Mouse (Mus musculus): ENCODE results near the gene Fah.
A peak's percentile ranks its signal among the peaks of the same experiment; 100 is the strongest.

Gene Fah

DNA sequence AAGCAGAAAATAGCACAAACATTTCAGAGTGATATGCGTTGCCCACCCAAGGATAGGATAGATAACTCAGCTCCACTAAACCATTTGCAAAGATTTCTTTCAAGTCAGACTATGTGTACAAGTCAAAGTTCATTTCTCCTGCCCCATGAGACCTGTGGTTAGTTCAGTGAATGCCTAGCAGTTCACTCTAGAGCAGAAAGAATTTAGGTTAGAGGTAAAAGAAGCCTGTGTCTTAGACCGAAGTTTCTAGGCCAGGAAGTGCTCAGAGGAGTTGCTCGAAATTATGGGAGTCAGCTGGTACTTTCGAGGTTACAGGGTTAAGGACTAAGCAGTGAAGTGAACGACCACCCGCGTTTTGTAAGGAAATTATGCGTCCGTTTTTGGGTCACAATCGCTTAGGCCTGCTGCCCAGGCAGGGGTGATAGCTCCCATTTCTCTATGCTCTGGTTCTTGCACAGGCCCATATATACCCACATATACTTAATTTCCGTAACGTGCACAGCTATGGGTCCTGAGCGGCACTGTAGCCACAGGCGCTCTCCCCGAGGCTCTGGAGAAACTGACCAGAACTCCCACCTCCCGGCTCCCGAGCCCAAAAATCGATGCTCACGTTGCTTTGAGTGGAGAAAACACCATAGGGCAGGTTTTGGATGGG, 1.4 kb downstream of the Fah start:
- TF ChIP-seq NANOG (IDR thresholded peaks at IDR 0.05; ENCODE audit: borderline replicate concordance, low read length) = no peak
- no peak for TF ChIP-seq POU5F1 (IDR thresholded peaks at IDR 0.05; ENCODE audit: borderline replicate concordance, low read length)
- no peak for TF ChIP-seq CTCF (conservative IDR thresholded peaks at IDR 0.05; ENCODE audit: low read length)
- no peaks in the 10 kb centered on the region for H3K27me3 ChIP-seq (ENCODE audit: insufficient read depth, low read length)
- peaks cover 19% of the 10 kb centered on the region for H3K36me3 ChIP-seq (ENCODE audit: insufficient read depth, low read length)

GRCm38 (mm10) chr7:84604501-84604900, 2.0 kb downstream of the Fah start:
- no peaks in the 10 kb centered on the region for H3K9me3 ChIP-seq (ENCODE audit: low read length)
- peaks cover 22% of the 10 kb centered on the region for H3K36me3 ChIP-seq (ENCODE audit: insufficient read depth, low read length)
- no peak for TF ChIP-seq CTCF (conservative IDR thresholded peaks at IDR 0.05; ENCODE audit: low read length)
- no peak for TF ChIP-seq NANOG (IDR thresholded peaks at IDR 0.05; ENCODE audit: borderline replicate concordance, low read length)
- TF ChIP-seq POU5F1 (IDR thresholded peaks at IDR 0.05; ENCODE audit: borderline replicate concordance, low read length) = no peak
- peaks cover 24% of the 10 kb centered on the region for H3K4me1 ChIP-seq (replicated peaks; ENCODE audit: low read depth, low read length)
- no peaks in the 10 kb centered on the region for H3K27me3 ChIP-seq (ENCODE audit: insufficient read depth, low read length)
- H3K4me3 ChIP-seq (replicated peaks; ENCODE audit: low read length) = 0 out of 2 replicates have a peak overlapping the region, but pooled peaks have one; percentile 85

More for the DNA sequence above, 1.4 kb downstream of the Fah start:
- peaks cover 24% of the 10 kb centered on the region for H3K4me1 ChIP-seq (replicated peaks; ENCODE audit: low read depth, low read length)
- no peaks in the 10 kb centered on the region for H3K9me3 ChIP-seq (ENCODE audit: low read length)
- H3K4me3 ChIP-seq (replicated peaks; ENCODE audit: low read length) = peak overlapping the region; percentile 85

DNA sequence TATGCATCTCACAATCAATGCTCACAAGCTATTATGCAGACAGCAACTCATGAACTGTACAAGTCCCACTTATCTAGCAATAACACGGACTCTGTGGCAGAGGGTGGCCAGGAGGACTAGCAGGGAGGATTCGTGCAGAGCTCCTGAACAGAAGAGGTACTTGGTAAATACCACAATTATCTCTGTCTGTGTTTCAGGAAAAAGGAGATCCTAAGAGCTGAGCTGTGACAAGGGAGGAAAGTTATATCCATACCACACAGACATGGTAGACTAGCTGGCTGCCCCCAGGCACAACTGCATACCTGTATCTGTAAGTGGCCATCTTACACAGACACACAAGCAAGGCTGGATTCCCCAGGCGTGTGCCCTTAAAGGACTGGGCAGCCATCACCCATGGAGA, 5.2 kb downstream of the Fah start:
- TF ChIP-seq CTCF (conservative IDR thresholded peaks at IDR 0.05; ENCODE audit: low read length) (no peak), POU5F1 (IDR thresholded peaks at IDR 0.05; ENCODE audit: borderline replicate concordance, low read length) (no peak), NANOG (IDR thresholded peaks at IDR 0.05; ENCODE audit: borderline replicate concordance, low read length) (no peak)
- no peaks in the 10 kb centered on the region for H3K9me3 ChIP-seq (ENCODE audit: low read length)
- H3K4me1 ChIP-seq (replicated peaks; ENCODE audit: low read depth, low read length) = peaks cover 20% of the 10 kb centered on the region
- H3K27me3 ChIP-seq (ENCODE audit: insufficient read depth, low read length) = no peaks in the 10 kb centered on the region
- H3K36me3 ChIP-seq (ENCODE audit: insufficient read depth, low read length) = peaks cover 27% of the 10 kb centered on the region
- no peak overlapping the region for H3K4me3 ChIP-seq (replicated peaks; ENCODE audit: low read length)

GRCm38 (mm10) chr7:84600631-84601030, 5.9 kb downstream of the Fah start:
- Histone ChIP-seq H3K9me3 (ENCODE audit: low read length) (no peaks in the 10 kb centered on the region), H3K4me3 (replicated peaks; ENCODE audit: low read length) (no peak overlapping the region), H3K36me3 (ENCODE audit: insufficient read depth, low read length) (peaks cover 27% of the 10 kb centered on the region), H3K27me3 (ENCODE audit: insufficient read depth, low read length) (no peaks in the 10 kb centered on the region), H3K4me1 (replicated peaks; ENCODE audit: low read depth, low read length) (peaks cover 20% of the 10 kb centered on the region)
- TF ChIP-seq CTCF (conservative IDR thresholded peaks at IDR 0.05; ENCODE audit: low read length) = no peak
- TF ChIP-seq POU5F1 (IDR thresholded peaks at IDR 0.05; ENCODE audit: borderline replicate concordance, low read length) = no peak
- TF ChIP-seq NANOG (IDR thresholded peaks at IDR 0.05; ENCODE audit: borderline replicate concordance, low read length) = no peak

- Histone ChIP-seq H3K9me3 (ENCODE audit: low read length) (no peaks in the 10 kb centered on the region), H3K36me3 (ENCODE audit: insufficient read depth, low read length) (peaks cover 48% of the 10 kb centered on the region), H3K4me1 (replicated peaks; ENCODE audit: low read depth, low read length) (no peaks in the 10 kb centered on the region), H3K27me3 (ENCODE audit: insufficient read depth, low read length) (no peaks in the 10 kb centered on the region), H3K4me3 (replicated peaks; ENCODE audit: low read length) (no peak overlapping the region)
- TF ChIP-seq CTCF (conservative IDR thresholded peaks at IDR 0.05; ENCODE audit: low read length) (no peak), POU5F1 (IDR thresholded peaks at IDR 0.05; ENCODE audit: borderline replicate concordance, low read length) (no peak), NANOG (IDR thresholded peaks at IDR 0.05; ENCODE audit: borderline replicate concordance, low read length) (no peak)
These were observed 9.9 kb downstream of the Fah start for GRCm38 (mm10) chr7:84596633-84597032.

GRCm38 (mm10) chr7:84596002-84596401, 10.5 kb downstream of the Fah start:
- H3K27me3 ChIP-seq (ENCODE audit: insufficient read depth, low read length) = no peaks in the 10 kb centered on the region
- peaks cover 43% of the 10 kb centered on the region for H3K36me3 ChIP-seq (ENCODE audit: insufficient read depth, low read length)
- H3K4me1 ChIP-seq (replicated peaks; ENCODE audit: low read depth, low read length) = no peaks in the 10 kb centered on the region
- H3K9me3 ChIP-seq (ENCODE audit: low read length) = no peaks in the 10 kb centered on the region
- TF ChIP-seq NANOG (IDR thresholded peaks at IDR 0.05; ENCODE audit: borderline replicate concordance, low read length) (no peak), CTCF (conservative IDR thresholded peaks at IDR 0.05; ENCODE audit: low read length) (no peak), POU5F1 (IDR thresholded peaks at IDR 0.05; ENCODE audit: borderline replicate concordance, low read length) (no peak)
- H3K4me3 ChIP-seq (replicated peaks; ENCODE audit: low read length) = no peak overlapping the region

- peaks cover 32% of the 10 kb centered on the region for H3K36me3 ChIP-seq (ENCODE audit: insufficient read depth, low read length)
- TF ChIP-seq POU5F1 (IDR thresholded peaks at IDR 0.05; ENCODE audit: borderline replicate concordance, low read length) (no peak), NANOG (IDR thresholded peaks at IDR 0.05; ENCODE audit: borderline replicate concordance, low read length) (no peak), CTCF (conservative IDR thresholded peaks at IDR 0.05; ENCODE audit: low read length) (no peak)
These were observed 11.6 kb downstream of the Fah start for GRCm38 (mm10) chr7:84594917-84595303.

GRCm38 (mm10) chr7:84594087-84594916, 12.2 kb downstream of the Fah start:
- peaks cover 32% of the 10 kb centered on the region for H3K36me3 ChIP-seq (ENCODE audit: insufficient read depth, low read length)
- TF ChIP-seq POU5F1 (IDR thresholded peaks at IDR 0.05; ENCODE audit: borderline replicate concordance, low read length) = no peak
- peak; percentile 68 for TF ChIP-seq CTCF (conservative IDR thresholded peaks at IDR 0.05; ENCODE audit: low read length)
- H3K27me3 ChIP-seq (ENCODE audit: insufficient read depth, low read length) = no peaks in the 10 kb centered on the region
- no peaks in the 10 kb centered on the region for H3K9me3 ChIP-seq (ENCODE audit: low read length)
- H3K4me3 ChIP-seq (replicated peaks; ENCODE audit: low read length) = no peak overlapping the region
- H3K4me1 ChIP-seq (replicated peaks; ENCODE audit: low read depth, low read length) = no peaks in the 10 kb centered on the region

More at GRCm38 (mm10) chr7:84594917-84595303, 11.6 kb downstream of the Fah start:
- H3K4me3 ChIP-seq (replicated peaks; ENCODE audit: low read length) = no peak overlapping the region
- H3K27me3 ChIP-seq (ENCODE audit: insufficient read depth, low read length) = no peaks in the 10 kb centered on the region
- H3K9me3 ChIP-seq (ENCODE audit: low read length) = no peaks in the 10 kb centered on the region
- no peaks in the 10 kb centered on the region for H3K4me1 ChIP-seq (replicated peaks; ENCODE audit: low read depth, low read length)

All from E14TG2a.4 (cell line).